Mouse (Mus musculus) megakaryocyte, embryonic 14.5 days (primary cell): ENCODE data around the gene Fgfr2.

Source experiments
- FLI1 ChIP-seq: IDR thresholded peaks from 2 replicates; pipeline ENCODE4 v1.6.1; 2012; ENCODE audit warnings: low read length, inconsistent platforms, mixed read lengths
- GATA1 ChIP-seq: IDR thresholded peaks from 3 replicates; pipeline ENCODE4 v1.6.1; 2012; ENCODE audit warnings: mixed read lengths, low read length, inconsistent platforms, borderline replicate concordance

DNA sequence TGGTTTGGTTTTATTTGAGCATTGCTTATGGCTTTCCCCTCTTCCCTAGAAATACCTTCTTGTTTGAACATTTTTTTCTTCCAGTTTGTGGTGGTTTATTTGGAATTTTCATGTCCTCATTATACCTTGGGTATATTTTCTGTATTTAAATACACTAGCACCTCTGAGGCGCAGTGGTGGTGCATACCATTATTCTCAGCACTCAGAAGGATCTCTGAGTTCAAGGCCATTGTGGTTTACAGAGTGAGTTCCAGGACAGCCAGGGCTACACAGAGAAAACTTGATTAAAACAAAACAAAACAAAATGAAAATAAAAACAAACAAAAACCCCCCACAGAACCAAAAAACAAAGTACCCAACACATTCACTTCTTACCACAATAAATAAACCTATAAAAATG lies 189.8 kb downstream of the Fgfr2 start:
- TF ChIP-seq GATA1, result no peak
- TF ChIP-seq FLI1, result no peak
